Mouse (Mus musculus) bone marrow macrophage, adult 2 months (primary cell): ENCODE results near the gene Scrn2.

Experiments used
- CTCF ChIP-seq: IDR thresholded peaks from 2 replicates; pipeline ENCODE4 v1.5.1; 2012; ENCODE audit warnings: low read depth, mild to moderate bottlenecking, low read length, moderate library complexity
- POLR2A ChIP-seq: IDR thresholded peaks from 2 replicates; pipeline ENCODE4 v1.6.1; 2012; ENCODE audit warnings: mild to moderate bottlenecking, low read depth, low read length, borderline replicate concordance

GRCm38 (mm10) chr11:97032499-97032898 is 2.8 kb downstream of the Scrn2 start:
- no peak for TF ChIP-seq POLR2A
- TF ChIP-seq CTCF: no peak
